Mouse (Mus musculus): ENCODE data around the gene Creb5.

DNA sequence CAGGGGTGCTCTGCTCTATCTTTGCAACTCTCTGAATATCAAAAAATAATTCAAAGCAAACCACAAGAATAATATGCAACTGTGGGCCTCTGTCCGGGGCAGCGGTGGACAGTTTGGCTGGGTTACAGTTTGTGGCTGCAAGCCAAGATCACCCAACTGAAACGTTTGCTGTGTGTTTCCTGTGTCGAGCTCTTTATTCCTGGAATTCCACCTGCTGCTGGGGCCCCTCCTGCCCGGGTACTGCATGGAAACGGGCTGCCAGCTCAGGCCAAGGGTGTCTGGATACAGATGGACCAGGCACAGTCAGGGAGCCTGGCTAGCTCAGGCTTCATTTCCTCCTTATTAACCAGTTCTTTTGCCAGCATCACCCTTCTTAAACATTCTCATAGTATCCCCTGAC lies 269.0 kb downstream of the Creb5 start:
- TF ChIP-seq POLR2A (IDR thresholded peaks at IDR 0.05; ENCODE audit: borderline replicate concordance, insufficient read depth, low read length) (no peak), CTCF (IDR thresholded peaks at IDR 0.05; ENCODE audit: borderline replicate concordance, insufficient read depth, low read depth, low read length) (no peak)

Data from cerebellum, adult 2 months (tissue).